ENCODE assay signal across 17 mouse cellular contexts in the genomic region with DNA sequence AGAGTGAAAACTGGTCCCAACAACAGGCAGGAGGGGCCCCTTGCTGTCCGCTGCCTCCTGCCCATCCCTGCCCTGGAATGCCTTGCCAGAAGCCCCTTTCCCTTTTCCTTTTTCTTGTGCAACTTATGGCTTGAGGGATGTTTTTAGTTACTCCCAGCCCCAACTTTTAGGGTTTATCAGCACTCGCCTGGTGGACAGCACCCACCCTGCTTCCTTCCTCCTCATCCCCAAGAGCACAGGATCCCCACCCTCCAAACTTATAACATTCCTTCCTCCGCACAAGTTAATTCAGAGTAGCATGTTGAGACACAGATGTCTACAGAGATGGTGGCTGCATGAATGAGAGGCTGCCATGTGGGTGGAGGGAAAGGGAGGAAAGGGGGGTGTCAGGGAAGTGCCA.
"Had no signal": no experiment of that assay in that cellular context is flagged by ENCODE, and none has a peak within 500 bp of the region (broad histone marks: within the 10 kb centered on the region; RNA-seq: fewer than 3 reads in every experiment).

No protein-coding gene starts in this region.

- DNase-seq: kidney, adult 2 months; kidney, postnatal 10 days; kidney, postnatal 36 days; liver, postnatal 0 days; lung, postnatal 10 days; lung, postnatal 4 days; thymus, adult 2 months; thymus, postnatal 14 days had no signal

- H3K27me3 ChIP-seq: kidney, embryonic 15.5 days; limb, embryonic 15.5 days; lung, embryonic 15.5 days; midbrain, embryonic 13.5 days had no signal

- H3K4me3 ChIP-seq: kidney, embryonic 15.5 days; limb, embryonic 15.5 days; lung, embryonic 15.5 days; midbrain, embryonic 10.5 days; midbrain, embryonic 13.5 days had no signal

- H3K4me2 ChIP-seq: kidney, embryonic 15.5 days; limb, embryonic 15.5 days; liver, embryonic 11.5 days; lung, embryonic 15.5 days; midbrain, embryonic 13.5 days had no signal

- H3K27ac ChIP-seq: kidney, embryonic 15.5 days; limb, embryonic 15.5 days; liver, embryonic 14.5 days; lung, embryonic 15.5 days; midbrain, embryonic 10.5 days; midbrain, embryonic 13.5 days had no signal

- H3K9ac ChIP-seq: kidney, embryonic 15.5 days; limb, embryonic 15.5 days; liver, embryonic 14.5 days; liver, postnatal 0 days; lung, embryonic 15.5 days; midbrain, embryonic 13.5 days had no signal

- H3K36me3 ChIP-seq: limb, embryonic 15.5 days; lung, embryonic 15.5 days; midbrain, embryonic 10.5 days; midbrain, embryonic 13.5 days had no signal

- H3K9me3 ChIP-seq: kidney, embryonic 15.5 days; limb, embryonic 15.5 days; lung, embryonic 15.5 days; midbrain, embryonic 10.5 days; midbrain, embryonic 13.5 days had no signal

- ATAC-seq: intestine, postnatal 0 days; liver, postnatal 0 days; midbrain, embryonic 13.5 days; midbrain, embryonic 16.5 days had no signal

- H3K4me1 ChIP-seq: lung, embryonic 15.5 days had no signal
